Mouse (Mus musculus) lung, embryonic 14.5 days (tissue): ENCODE measurements around the gene Plpp1. TPM values are rescaled to one million over a fixed set of nuclear protein-coding genes. Genes with fewer than 3 reads are reported as not detected.

ENCODE experiments used
- ATAC-seq: fragments of 200-750 bp; cut with Nextera tagmentation; 2 replicates; pipeline ENCODE4 v1.8.0; 2017; ENCODE audit warnings: mild to moderate bottlenecking, moderate TSS enrichment, moderate library complexity; ENCODE audit not compliant: insufficient read depth
- DNase-seq: peaks from one replicate; pipeline ENCODE4 v3.0.0-alpha.2; 2015
- H3K27ac ChIP-seq: fragments of 300-500 bp; sonication (generic); 2 replicates; pipeline ENCODE4 v1.5.1; 2014; ENCODE audit warnings: low read depth, mild to moderate bottlenecking, moderate library complexity
- H3K27me3 ChIP-seq: fragments of 300-500 bp; sonication (generic); 2 replicates; pipeline ENCODE4 v1.6.1; 2014; ENCODE audit warnings: low read length, control low read depth; ENCODE audit not compliant: insufficient read depth
- H3K36me3 ChIP-seq: fragments of 300-500 bp; sonication (generic); 2 replicates; pipeline ENCODE4 v1.6.1; 2014; ENCODE audit warnings: control low read depth; ENCODE audit not compliant: insufficient read depth
- H3K4me1 ChIP-seq: fragments of 300-500 bp; sonication (generic); 2 replicates; pipeline ENCODE4 v1.6.1; 2014; ENCODE audit warnings: antibody characterized with exemption, control low read depth; ENCODE audit not compliant: insufficient read depth
- H3K4me2 ChIP-seq: fragments of 300-500 bp; sonication (generic); 2 replicates; pipeline ENCODE4 v1.6.1; 2014; ENCODE audit warnings: mild to moderate bottlenecking
- H3K4me3 ChIP-seq: fragments of 300-500 bp; sonication (generic); 2 replicates; pipeline ENCODE4 v1.5.1; 2014; ENCODE audit warnings: low read depth, low read length
- H3K9ac ChIP-seq: fragments of 300-500 bp; sonication (generic); 2 replicates; pipeline ENCODE4 v1.6.1; 2014
- H3K9me3 ChIP-seq: fragments of 300-500 bp; sonication (generic); 2 replicates; pipeline ENCODE4 v1.6.1; 2016; ENCODE audit warnings: low read depth, low read length, control low read depth
- CTCF ChIP-seq: IDR thresholded peaks from 2 replicates; pipeline ENCODE4 v1.5.1; 2016; ENCODE audit warnings: antibody characterized with exemption, low read depth
- WGBS: fragments of 180-500 bp; shearing (Covaris S2); extraction: QIAGEN DNeasy Blood & Tissue Kit; methylation state at CpG from one replicate; pipeline ENCODE4 v1.1.7; 2014; 5-methylcytosine and 5-hydroxymethylcytosine counted together
- polyA plus RNA-seq: library from polyadenylated mRNA; unstranded; fragments of >200 nt; fragmentation: Nextera tagmentation; extraction: Ambion mirVana; gene quantifications from 2 replicates; pipeline ENCODE4 v1.2.1, GENCODE M21; 2014

Gene Plpp1
- 52.7 and 58.5 TPM in 2 replicates for polyA plus RNA-seq

DNA sequence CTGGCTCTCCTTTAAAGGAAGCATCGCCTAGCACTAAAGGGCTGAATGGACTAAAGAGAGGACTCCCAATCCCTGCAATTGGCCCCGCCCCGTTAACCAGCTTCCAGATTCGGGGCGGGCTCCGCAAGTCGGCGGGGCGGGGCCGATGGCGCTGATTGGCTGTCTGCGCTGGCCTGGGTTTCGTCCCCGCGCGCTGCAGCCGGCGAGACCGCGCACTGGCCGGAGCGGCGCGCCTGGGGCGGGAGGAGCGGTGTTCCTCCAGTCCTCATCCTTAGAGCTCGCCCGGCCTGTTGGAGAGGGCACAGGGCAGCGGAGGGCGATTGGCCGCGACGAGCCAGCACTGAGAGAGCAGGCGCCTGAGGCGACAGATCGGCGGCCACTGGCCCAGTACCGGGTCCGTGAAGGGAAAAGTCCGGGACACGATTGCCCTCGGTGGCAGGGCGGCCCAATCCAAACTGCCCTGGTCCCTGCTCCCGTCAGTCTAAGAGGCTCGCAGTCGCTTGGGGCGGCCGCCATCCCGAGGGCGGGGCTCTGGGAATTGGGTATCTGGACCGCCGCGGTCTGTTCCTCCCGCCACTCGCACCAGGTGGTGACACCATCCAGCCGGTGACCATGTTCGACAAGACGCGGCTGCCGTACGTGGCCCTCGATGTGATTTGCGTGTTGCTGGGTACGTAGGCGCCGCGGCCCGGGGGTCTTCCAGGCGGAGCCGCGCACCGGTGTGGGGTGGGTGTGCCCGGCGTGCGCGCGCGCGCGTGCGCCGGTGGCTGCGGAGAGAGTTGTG lies at the start of gene Plpp1:
TSS of gene Plpp1 (plus strand) at position 196 of the 784 bp plus-strand sequence.
- ATAC-seq: peak; percentile 99
- under 1% methylated on average over 72 of the region's 83 CpGs for WGBS
- peak within 1 kb of the TSS; percentile 79 for H3K4me3 ChIP-seq
- peaks cover 7% of the 10 kb centered on the region; the same call in 1 of the 2 replicates for H3K36me3 ChIP-seq
- no peaks in the 10 kb centered on the region for H3K27me3 ChIP-seq
- peak within 1 kb of the TSS; percentile 81 for H3K9ac ChIP-seq
- peak within 1 kb of the TSS; percentile 94 for H3K27ac ChIP-seq
- no peaks in the 10 kb centered on the region for H3K4me1 ChIP-seq
- peak within 1 kb of the TSS; percentile 77 for H3K4me2 ChIP-seq
- peak; percentile 100 for DNase-seq
- no peaks in the 10 kb centered on the region; the same call in 1 of the 2 replicates for H3K9me3 ChIP-seq
- no peak for TF ChIP-seq CTCF

DNA sequence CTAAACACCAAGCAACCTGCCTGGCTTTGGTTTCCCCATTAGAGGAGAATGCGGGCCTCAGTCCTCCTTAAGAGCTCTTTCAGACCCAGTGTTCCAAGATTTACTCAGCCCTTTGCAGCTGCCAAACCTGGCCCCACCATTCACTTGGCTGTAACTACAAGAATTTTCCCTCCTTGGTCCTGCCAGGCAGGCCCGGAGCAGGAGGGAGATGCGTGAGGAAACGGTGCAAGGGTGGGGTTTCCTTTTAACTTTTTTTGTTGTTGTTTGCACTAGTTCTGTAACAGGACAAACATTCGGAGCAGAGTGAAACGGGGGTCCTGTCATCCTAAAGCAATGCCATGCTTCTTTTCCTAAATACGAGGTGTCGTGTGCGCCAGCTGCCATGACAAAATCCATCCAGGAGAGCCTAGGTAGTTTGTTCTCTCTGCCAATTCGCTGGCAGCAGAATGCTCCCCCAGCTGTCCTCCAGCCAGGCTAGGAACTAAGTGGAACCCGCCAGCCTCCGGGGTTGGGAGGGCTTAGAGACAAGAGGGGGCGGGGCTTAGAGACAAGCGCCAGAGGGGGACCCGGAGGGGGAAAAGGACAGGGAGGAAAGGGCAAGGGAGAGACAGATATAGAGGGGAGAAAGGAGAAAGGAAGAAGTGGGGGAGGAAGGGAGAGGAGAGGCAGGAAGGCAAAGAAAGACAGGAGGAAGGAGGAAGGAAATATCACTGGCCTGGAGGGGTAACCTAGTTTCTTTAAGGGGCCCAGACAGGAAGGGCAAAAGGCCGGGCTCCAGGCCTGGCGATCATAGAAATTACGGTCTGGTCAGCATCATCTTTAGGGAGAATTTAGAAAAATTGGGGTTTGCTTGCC lies 48.9 kb upstream of the Plpp1 start:
- Histone ChIP-seq H3K4me1 (peaks cover 34% of the 10 kb centered on the region), H3K4me2 (peak overlapping the region; percentile 52), H3K27ac (peak overlapping the region; percentile 87), H3K4me3 (no peak overlapping the region), H3K9ac (peak overlapping the region; percentile 38), H3K27me3 (no peaks in the 10 kb centered on the region), H3K36me3 (no peaks in the 10 kb centered on the region), H3K9me3 (no peaks in the 10 kb centered on the region)
- DNase-seq: peak; percentile 88
- WGBS: 19% methylated on average over 18 of the region's 18 CpGs
- peak; percentile 77 for ATAC-seq
- no peak for TF ChIP-seq CTCF

DNA sequence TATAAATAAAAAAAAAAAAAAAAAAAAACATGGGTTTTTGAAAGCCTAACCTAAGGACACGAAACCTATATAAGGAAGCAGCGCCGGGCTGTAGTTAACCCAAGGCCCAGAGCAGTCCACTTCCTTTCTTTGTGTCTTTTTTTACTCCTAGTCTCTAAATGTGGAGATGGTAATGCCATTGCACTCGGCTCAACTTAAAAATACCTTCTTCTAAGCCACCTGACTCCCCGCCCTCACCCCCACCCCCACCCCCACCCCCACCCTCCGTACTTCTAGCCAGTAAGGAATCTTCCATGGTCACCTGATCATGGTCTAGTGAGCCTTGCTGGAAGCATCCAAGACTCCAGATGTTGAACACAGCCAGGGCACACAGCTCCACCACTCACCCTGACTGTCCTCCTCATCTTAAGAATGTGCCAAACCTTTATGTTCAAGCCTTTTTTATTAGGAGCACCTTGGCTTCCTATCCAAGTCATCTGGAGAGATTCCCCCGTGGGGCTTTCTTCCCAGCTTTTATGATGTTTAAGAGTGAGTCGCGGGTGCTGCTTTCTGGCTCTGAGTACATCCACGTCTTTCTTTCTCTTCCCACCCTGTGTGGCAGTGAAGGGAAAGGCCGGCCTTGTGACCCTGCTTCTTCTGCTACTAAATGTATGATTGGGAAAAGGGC lies 48.1 kb upstream of the Plpp1 start:
- Histone ChIP-seq H3K27me3 (no peaks in the 10 kb centered on the region), H3K9ac (no peak overlapping the region), H3K27ac (peak overlapping the region; percentile 87), H3K9me3 (no peaks in the 10 kb centered on the region), H3K4me2 (no peak overlapping the region), H3K36me3 (no peaks in the 10 kb centered on the region), H3K4me1 (peaks cover 26% of the 10 kb centered on the region), H3K4me3 (no peak overlapping the region)
- 67% methylated on average over 11 of the region's 11 CpGs for WGBS
- TF ChIP-seq CTCF: no peak
- ATAC-seq (no peak), DNase-seq (no peak)

DNA sequence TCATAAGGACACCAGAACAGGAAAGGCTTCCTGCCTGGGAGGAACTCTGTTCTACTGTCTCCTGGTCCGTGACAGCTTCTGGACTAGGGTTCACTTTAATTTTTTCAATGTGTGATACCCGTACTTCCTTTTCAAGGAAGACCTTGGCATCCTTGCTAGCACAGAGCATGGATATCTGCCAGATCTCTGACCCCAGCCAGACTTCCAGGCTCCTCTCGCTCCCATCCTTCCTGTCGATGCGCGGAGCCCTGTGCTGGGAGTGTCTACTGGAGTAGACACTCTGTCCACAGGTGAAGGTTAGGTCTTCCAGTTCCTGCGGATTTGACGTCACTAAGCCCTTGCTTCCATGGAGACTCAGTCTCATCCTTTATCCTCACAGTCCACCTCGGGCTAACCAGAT lies 47.1 kb upstream of the Plpp1 start:
- peaks cover 26% of the 10 kb centered on the region for H3K4me1 ChIP-seq
- H3K4me3 ChIP-seq: no peak overlapping the region
- no peaks in the 10 kb centered on the region for H3K36me3 ChIP-seq
- no peak for TF ChIP-seq CTCF
- no peak overlapping the region for H3K9ac ChIP-seq
- WGBS: 75% methylated on average over 9 of the region's 9 CpGs
- H3K9me3 ChIP-seq: no peaks in the 10 kb centered on the region
- H3K4me2 ChIP-seq: no peak overlapping the region
- DNase-seq: peak; percentile 48
- no peak for ATAC-seq
- 0 out of 2 replicates have a peak overlapping the region, but pooled peaks have one; percentile 34 for H3K27ac ChIP-seq
- H3K27me3 ChIP-seq: no peaks in the 10 kb centered on the region

DNA sequence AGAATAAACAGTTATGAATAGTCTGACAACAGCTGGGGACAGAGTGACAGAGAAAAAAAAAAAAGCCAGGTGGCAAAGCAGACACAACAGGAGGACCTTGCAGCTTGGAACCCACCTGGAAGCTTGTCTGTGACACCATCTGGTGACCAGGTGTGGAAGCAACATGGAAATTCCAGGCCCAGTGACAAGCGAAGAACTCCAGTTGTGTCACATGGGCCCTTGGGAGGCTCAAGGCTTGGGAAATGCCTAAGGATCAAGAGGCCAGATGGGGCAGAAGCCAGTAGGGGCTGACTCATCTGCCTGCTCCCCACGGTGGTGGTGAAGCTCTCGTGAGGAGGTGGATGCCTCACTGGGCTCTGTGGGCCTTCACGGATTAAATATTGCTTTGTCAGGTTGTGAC lies 45.7 kb upstream of the Plpp1 start:
- Histone ChIP-seq H3K4me1 (peaks cover 27% of the 10 kb centered on the region), H3K27ac (peak overlapping the region; percentile 75; the same call in 1 of the 2 replicates)

DNA sequence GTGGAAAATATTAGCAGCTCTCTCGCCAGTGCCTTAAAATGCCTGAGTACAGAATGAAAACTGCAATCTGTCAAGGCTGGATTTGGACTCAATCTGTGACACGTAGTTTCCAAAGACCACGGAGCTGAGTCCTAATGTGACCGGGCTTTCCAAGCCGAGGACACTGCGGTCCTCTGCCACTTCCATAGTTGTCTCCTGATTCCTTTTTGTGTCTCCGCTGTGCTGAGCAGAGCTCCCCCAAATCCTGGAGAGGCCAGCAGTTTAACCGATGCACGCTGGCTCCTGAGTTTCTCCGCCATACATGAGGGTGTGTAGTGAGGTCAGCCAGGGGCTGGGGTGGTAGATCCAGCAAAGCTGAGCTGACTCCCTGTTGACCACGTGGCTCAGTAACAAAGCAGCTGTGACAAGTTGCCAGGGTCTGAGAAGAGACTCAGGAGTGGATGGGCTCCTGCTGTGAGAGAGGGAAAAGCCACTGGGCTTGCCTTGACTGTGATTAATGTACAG lies 45.0 kb upstream of the Plpp1 start:
- 33% methylated on average over 11 of the region's 11 CpGs for WGBS
- no peaks in the 10 kb centered on the region for H3K27me3 ChIP-seq
- H3K9me3 ChIP-seq: no peaks in the 10 kb centered on the region
- H3K4me3 ChIP-seq: no peak overlapping the region
- H3K9ac ChIP-seq: no peak overlapping the region
- ATAC-seq (peak; percentile 56; the same call in 1 of the 2 replicates), DNase-seq (peak; percentile 63)
- peaks cover 29% of the 10 kb centered on the region for H3K4me1 ChIP-seq
- no peak for TF ChIP-seq CTCF
- H3K27ac ChIP-seq: peak overlapping the region; percentile 75
- H3K36me3 ChIP-seq: no peaks in the 10 kb centered on the region
- peak overlapping the region; percentile 21 for H3K4me2 ChIP-seq

More for the DNA sequence above, 45.7 kb upstream of the Plpp1 start:
- H3K9me3 ChIP-seq: no peaks in the 10 kb centered on the region
- ATAC-seq: no peak
- H3K4me2 ChIP-seq: no peak overlapping the region
- no peak for DNase-seq
- 57% methylated on average over 4 of the region's 4 CpGs for WGBS
- no peak overlapping the region for H3K9ac ChIP-seq
- H3K4me3 ChIP-seq: no peak overlapping the region
- H3K27me3 ChIP-seq: no peaks in the 10 kb centered on the region
- no peaks in the 10 kb centered on the region for H3K36me3 ChIP-seq
- no peak for TF ChIP-seq CTCF
